Mouse (Mus musculus): ENCODE measurements at regions not wholly inside any gene's neighbourhood (a gene's known extent, or its start where the extent isn't known, plus 50 kb on each side); places are given as distances from the start of the nearest gene placed in this dataset.

- Histone ChIP-seq H3K27ac (ENCODE audit: insufficient read depth, low read length) (peak overlapping the region; percentile 97), H3K9ac (ENCODE audit: low read depth, poor library complexity, severe bottlenecking) (peak overlapping the region; percentile 36), H3K4me3 (ENCODE audit: low read depth, low read length) (peak overlapping the region; percentile 61), H3K27me3 (ENCODE audit: control insufficient read depth, insufficient read depth, low read length, poor library complexity, severe bottlenecking) (no peaks in the 10 kb centered on the region), H3K36me3 (ENCODE audit: control insufficient read depth, insufficient read depth, low read length, poor library complexity, severe bottlenecking) (no peaks in the 10 kb centered on the region), H3K9me3 (replicated peaks; ENCODE audit: control insufficient read depth, insufficient read depth, low read length, poor library complexity, severe bottlenecking) (no peaks in the 10 kb centered on the region), H3K4me1 (ENCODE audit: control insufficient read depth, insufficient read depth, low read length) (peaks cover 10% of the 10 kb centered on the region)
- TF ChIP-seq EP300 (IDR thresholded peaks at IDR 0.05; ENCODE audit: insufficient read depth, low read depth, low read length) (peak; percentile 84; the same call in 1 of the 2 replicates), POLR2A (IDR thresholded peaks at IDR 0.05; ENCODE audit: insufficient read depth, low read length) (no peak)
These were observed 68.4 kb upstream of the Dusp5 start for GRCm38 (mm10) chr19:53460312-53461024.

- peaks cover 10% of the 10 kb centered on the region for H3K4me1 ChIP-seq (ENCODE audit: control insufficient read depth, insufficient read depth, low read length)
- no peaks in the 10 kb centered on the region for H3K27me3 ChIP-seq (ENCODE audit: control insufficient read depth, insufficient read depth, low read length, poor library complexity, severe bottlenecking)
- H3K36me3 ChIP-seq (ENCODE audit: control insufficient read depth, insufficient read depth, low read length, poor library complexity, severe bottlenecking): no peaks in the 10 kb centered on the region
- H3K27ac ChIP-seq (ENCODE audit: insufficient read depth, low read length): peak overlapping the region; percentile 97
- no peak overlapping the region for H3K4me3 ChIP-seq (ENCODE audit: low read depth, low read length)
- peak overlapping the region; percentile 23 for H3K9ac ChIP-seq (ENCODE audit: low read depth, poor library complexity, severe bottlenecking)
- 0 out of 2 replicates have a peak, but pooled peaks have one; percentile 39 for TF ChIP-seq EP300 (IDR thresholded peaks at IDR 0.05; ENCODE audit: insufficient read depth, low read depth, low read length)
- TF ChIP-seq POLR2A (IDR thresholded peaks at IDR 0.05; ENCODE audit: insufficient read depth, low read length): peak; percentile 28
- no peak for TF ChIP-seq CTCF (IDR thresholded peaks at IDR 0.05; ENCODE audit: low read depth, low read length)
- no peaks in the 10 kb centered on the region for H3K9me3 ChIP-seq (replicated peaks; ENCODE audit: control insufficient read depth, insufficient read depth, low read length, poor library complexity, severe bottlenecking)
These were observed 69.0 kb upstream of the Smndc1 start for GRCm38 (mm10) chr19:53459407-53459788.

- Histone ChIP-seq H3K4me1 (ENCODE audit: control insufficient read depth, insufficient read depth, low read length) (peaks cover 10% of the 10 kb centered on the region), H3K27ac (ENCODE audit: insufficient read depth, low read length) (peak overlapping the region; percentile 97), H3K27me3 (ENCODE audit: control insufficient read depth, insufficient read depth, low read length, poor library complexity, severe bottlenecking) (no peaks in the 10 kb centered on the region), H3K4me3 (ENCODE audit: low read depth, low read length) (no peak overlapping the region), H3K9me3 (replicated peaks; ENCODE audit: control insufficient read depth, insufficient read depth, low read length, poor library complexity, severe bottlenecking) (no peaks in the 10 kb centered on the region), H3K9ac (ENCODE audit: low read depth, poor library complexity, severe bottlenecking) (peak overlapping the region; percentile 23), H3K36me3 (ENCODE audit: control insufficient read depth, insufficient read depth, low read length, poor library complexity, severe bottlenecking) (no peaks in the 10 kb centered on the region)
- no peak for TF ChIP-seq CTCF (IDR thresholded peaks at IDR 0.05; ENCODE audit: low read depth, low read length)
- TF ChIP-seq POLR2A (IDR thresholded peaks at IDR 0.05; ENCODE audit: insufficient read depth, low read length): no peak
- no peak for TF ChIP-seq EP300 (IDR thresholded peaks at IDR 0.05; ENCODE audit: insufficient read depth, low read depth, low read length)
These were observed 68.5 kb upstream of the Smndc1 start for GRCm38 (mm10) chr19:53458770-53459406.

GRCm38 (mm10) chr19:53456681-53457080 is 66.3 kb upstream of the Smndc1 start:
- Histone ChIP-seq H3K4me3 (ENCODE audit: low read depth, low read length) (no peak overlapping the region), H3K27ac (ENCODE audit: insufficient read depth, low read length) (no peak overlapping the region), H3K36me3 (ENCODE audit: control insufficient read depth, insufficient read depth, low read length, poor library complexity, severe bottlenecking) (no peaks in the 10 kb centered on the region), H3K9me3 (replicated peaks; ENCODE audit: control insufficient read depth, insufficient read depth, low read length, poor library complexity, severe bottlenecking) (no peaks in the 10 kb centered on the region; the same call in 1 of the 2 replicates), H3K4me1 (ENCODE audit: control insufficient read depth, insufficient read depth, low read length) (peaks cover 8% of the 10 kb centered on the region), H3K27me3 (ENCODE audit: control insufficient read depth, insufficient read depth, low read length, poor library complexity, severe bottlenecking) (no peaks in the 10 kb centered on the region), H3K9ac (ENCODE audit: low read depth, poor library complexity, severe bottlenecking) (no peak overlapping the region)
- no peak for TF ChIP-seq POLR2A (IDR thresholded peaks at IDR 0.05; ENCODE audit: insufficient read depth, low read length)
- no peak for TF ChIP-seq EP300 (IDR thresholded peaks at IDR 0.05; ENCODE audit: insufficient read depth, low read depth, low read length)
- TF ChIP-seq CTCF (IDR thresholded peaks at IDR 0.05; ENCODE audit: low read depth, low read length): no peak

DNA sequence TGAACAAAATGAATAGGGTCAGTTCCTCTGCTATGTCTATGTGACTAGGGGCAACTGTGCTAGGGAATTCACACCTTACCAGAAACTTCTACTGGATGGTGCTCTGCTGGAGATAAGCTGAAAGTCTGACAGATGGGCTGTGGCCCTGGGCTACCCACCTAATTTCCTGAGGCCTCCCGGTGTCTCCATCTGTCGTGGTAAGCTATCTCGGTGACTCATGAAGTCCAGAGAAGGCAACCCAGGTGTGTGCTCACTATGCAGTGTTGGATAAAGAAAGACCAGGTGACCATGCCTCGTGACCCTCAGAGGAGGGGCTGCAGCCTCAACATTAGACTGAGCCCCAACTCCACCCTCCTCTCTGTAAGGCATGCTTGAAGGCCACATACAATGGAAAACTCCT is 64.2 kb upstream of the Smndc1 start:
- Histone ChIP-seq H3K27ac (ENCODE audit: insufficient read depth, low read length) (no peak overlapping the region), H3K36me3 (ENCODE audit: control insufficient read depth, insufficient read depth, low read length, poor library complexity, severe bottlenecking) (no peaks in the 10 kb centered on the region), H3K4me1 (ENCODE audit: control insufficient read depth, insufficient read depth, low read length) (peaks cover 8% of the 10 kb centered on the region), H3K9me3 (replicated peaks; ENCODE audit: control insufficient read depth, insufficient read depth, low read length, poor library complexity, severe bottlenecking) (no peaks in the 10 kb centered on the region; the same call in 1 of the 2 replicates), H3K9ac (ENCODE audit: low read depth, poor library complexity, severe bottlenecking) (no peak overlapping the region), H3K27me3 (ENCODE audit: control insufficient read depth, insufficient read depth, low read length, poor library complexity, severe bottlenecking) (no peaks in the 10 kb centered on the region), H3K4me3 (ENCODE audit: low read depth, low read length) (no peak overlapping the region)
- TF ChIP-seq POLR2A (IDR thresholded peaks at IDR 0.05; ENCODE audit: insufficient read depth, low read length) (no peak), CTCF (IDR thresholded peaks at IDR 0.05; ENCODE audit: low read depth, low read length) (no peak), EP300 (IDR thresholded peaks at IDR 0.05; ENCODE audit: insufficient read depth, low read depth, low read length) (no peak)

DNA sequence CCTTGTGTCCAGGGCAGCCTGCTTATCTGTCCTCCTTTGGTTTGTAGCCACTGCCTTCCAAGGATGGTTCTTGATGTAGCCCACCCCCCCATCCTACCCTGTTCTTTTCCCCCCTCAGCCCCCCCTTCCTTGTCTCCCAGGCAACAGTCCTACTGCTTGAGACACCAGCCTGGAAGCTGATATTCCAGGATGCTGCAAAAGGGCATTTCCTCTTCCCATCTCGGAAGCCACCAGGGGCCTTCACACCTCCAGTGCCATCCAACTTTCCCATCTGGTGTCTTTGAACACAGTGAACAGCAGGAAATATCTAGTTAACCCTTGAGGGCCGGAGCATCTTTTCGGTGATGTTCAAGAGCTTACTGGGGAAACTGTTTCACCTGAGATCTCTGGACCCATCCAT is 63.7 kb upstream of the Smndc1 start:
- H3K9me3 ChIP-seq (replicated peaks; ENCODE audit: control insufficient read depth, insufficient read depth, low read length, poor library complexity, severe bottlenecking): no peaks in the 10 kb centered on the region; the same call in 1 of the 2 replicates
- no peak overlapping the region for H3K9ac ChIP-seq (ENCODE audit: low read depth, poor library complexity, severe bottlenecking)
- H3K36me3 ChIP-seq (ENCODE audit: control insufficient read depth, insufficient read depth, low read length, poor library complexity, severe bottlenecking): no peaks in the 10 kb centered on the region
- peaks cover 8% of the 10 kb centered on the region for H3K4me1 ChIP-seq (ENCODE audit: control insufficient read depth, insufficient read depth, low read length)
- no peak overlapping the region for H3K4me3 ChIP-seq (ENCODE audit: low read depth, low read length)
- TF ChIP-seq POLR2A (IDR thresholded peaks at IDR 0.05; ENCODE audit: insufficient read depth, low read length) (no peak), EP300 (IDR thresholded peaks at IDR 0.05; ENCODE audit: insufficient read depth, low read depth, low read length) (no peak), CTCF (IDR thresholded peaks at IDR 0.05; ENCODE audit: low read depth, low read length) (no peak)
- H3K27ac ChIP-seq (ENCODE audit: insufficient read depth, low read length): no peak overlapping the region
- H3K27me3 ChIP-seq (ENCODE audit: control insufficient read depth, insufficient read depth, low read length, poor library complexity, severe bottlenecking): no peaks in the 10 kb centered on the region
